Mouse (Mus musculus) forebrain, embryonic 16.5 days (tissue): ENCODE results near the gene Col27a1. TPM values are rescaled to one million over a fixed set of nuclear protein-coding genes. Genes with fewer than 3 reads are reported as not detected.

Experiments used
- ATAC-seq: fragments of 200-750 bp; cut with Nextera tagmentation; 2 replicates; pipeline ENCODE4 v1.8.0; 2017; ENCODE audit warnings: mild to moderate bottlenecking, moderate library complexity
- H3K27ac ChIP-seq: fragments of 300-500 bp; sonication (generic); 2 replicates; pipeline ENCODE4 v1.5.1; 2014; ENCODE audit warnings: low read length, control low read depth
- H3K27me3 ChIP-seq: fragments of 300-500 bp; sonication (generic); replicated peaks from 2 replicates; pipeline ENCODE4 v1.6.1; 2014; ENCODE audit warnings: low read length; ENCODE audit not compliant: control insufficient read depth, insufficient read depth
- H3K36me3 ChIP-seq: fragments of 300-500 bp; sonication (generic); 2 replicates; pipeline ENCODE4 v1.6.1; 2014; ENCODE audit not compliant: control insufficient read depth, insufficient read depth
- H3K4me1 ChIP-seq: fragments of 300-500 bp; sonication (generic); replicated peaks from 2 replicates; pipeline ENCODE4 v1.6.1; 2014; ENCODE audit warnings: low read length; ENCODE audit not compliant: control insufficient read depth, insufficient read depth
- H3K4me2 ChIP-seq: fragments of 300-500 bp; sonication (generic); 2 replicates; pipeline ENCODE4 v1.6.1; 2014; ENCODE audit warnings: mild to moderate bottlenecking, low read length, control low read depth
- H3K4me3 ChIP-seq: fragments of 300-500 bp; sonication (generic); replicated peaks from 2 replicates; pipeline ENCODE4 v1.5.1; 2014; ENCODE audit warnings: mild to moderate bottlenecking, low read length, control low read depth
- H3K9ac ChIP-seq: fragments of 300-500 bp; sonication (generic); replicated peaks from 2 replicates; pipeline ENCODE4 v1.6.1; 2014; ENCODE audit warnings: low read depth, low read length, control low read depth
- H3K9me3 ChIP-seq: fragments of 300-500 bp; sonication (generic); 2 replicates; pipeline ENCODE4 v1.6.1; 2016; ENCODE audit warnings: low read length; ENCODE audit not compliant: control insufficient read depth
- WGBS: fragments of 180-500 bp; shearing (Covaris S2); extraction: QIAGEN DNeasy Blood & Tissue Kit; methylation state at CpG from one replicate; pipeline ENCODE4 v1.1.7; 2014; 5-methylcytosine and 5-hydroxymethylcytosine counted together
- polyA plus RNA-seq: library from polyadenylated mRNA; unstranded; fragments of >200 nt; fragmentation: Nextera tagmentation; extraction: Ambion mirVana; gene quantifications from 2 replicates; pipeline ENCODE4 v1.2.1, GENCODE M21; 2015

Gene Col27a1
- polyA plus RNA-seq, 1 experiment from 2014 or later = 0.98 TPM

DNA sequence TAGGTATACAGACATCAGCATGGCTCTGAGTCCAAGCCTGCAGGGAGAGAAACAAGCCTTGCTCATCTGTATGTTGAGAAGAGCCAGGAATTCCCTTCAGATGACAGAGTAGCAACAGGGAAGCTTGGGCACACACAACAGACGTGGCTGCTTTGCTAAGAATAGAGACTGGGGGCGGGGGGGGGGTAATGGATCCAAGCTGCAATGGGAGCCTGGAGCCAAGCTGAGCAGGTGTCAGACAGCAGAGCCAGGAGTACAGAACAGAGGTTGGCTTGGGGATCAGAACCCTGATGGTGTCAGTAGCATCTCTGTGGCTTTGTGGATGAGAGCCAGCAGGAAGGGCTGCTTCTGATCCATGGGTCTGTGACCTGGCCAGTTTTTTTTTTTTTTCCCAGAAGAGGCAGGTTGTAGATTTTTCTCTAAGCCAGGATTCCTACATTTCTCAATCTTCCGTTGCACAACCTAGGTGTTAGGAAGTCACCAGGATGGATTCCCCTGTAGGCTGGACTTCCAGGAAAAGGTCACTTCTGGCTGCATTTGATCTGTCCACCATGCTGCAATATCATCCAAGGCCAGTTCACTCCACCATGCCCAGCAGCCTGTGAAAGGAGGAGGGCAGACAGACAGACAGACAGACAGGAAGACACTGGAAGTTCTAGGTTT, 124.7 kb downstream of the Col27a1 start:
- ATAC-seq = no peak
- H3K27ac ChIP-seq = no peak overlapping the region
- H3K4me1 ChIP-seq = no peaks in the 10 kb centered on the region; the same call in 1 of the 2 replicates
- 61% methylated on average over 3 of the region's 3 CpGs for WGBS
- no peaks in the 10 kb centered on the region for H3K36me3 ChIP-seq
- no peak overlapping the region for H3K4me3 ChIP-seq
- no peaks in the 10 kb centered on the region for H3K9me3 ChIP-seq
- H3K4me2 ChIP-seq = no peak overlapping the region
- H3K9ac ChIP-seq = no peak overlapping the region
- H3K27me3 ChIP-seq = no peaks in the 10 kb centered on the region

DNA sequence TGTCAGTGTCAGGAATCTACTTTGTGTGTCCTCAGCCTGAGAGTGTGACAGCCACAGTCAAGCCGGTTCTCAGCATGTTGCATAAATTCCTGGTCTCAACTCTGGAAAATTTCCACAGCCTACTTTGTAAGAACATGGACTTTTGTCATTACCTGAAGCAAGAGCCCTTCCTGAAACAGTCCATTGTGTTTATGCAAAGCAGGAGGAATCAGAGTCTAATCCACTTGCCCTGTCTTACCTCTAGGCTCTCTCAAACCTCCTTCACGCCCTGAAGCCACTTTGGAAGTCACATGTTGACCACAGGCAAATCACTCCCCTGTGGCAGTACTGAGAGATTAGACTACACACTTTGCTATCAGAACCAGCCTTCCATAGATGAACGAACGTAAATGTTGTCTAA, 128.7 kb downstream of the Col27a1 start:
- Histone ChIP-seq H3K4me1 (no peaks in the 10 kb centered on the region; the same call in 1 of the 2 replicates), H3K27ac (no peak overlapping the region), H3K9me3 (no peaks in the 10 kb centered on the region), H3K9ac (no peak overlapping the region), H3K36me3 (no peaks in the 10 kb centered on the region), H3K27me3 (no peaks in the 10 kb centered on the region), H3K4me3 (no peak overlapping the region), H3K4me2 (no peak overlapping the region)
- no peak for ATAC-seq
- WGBS = 67% methylated on average over 4 of the region's 4 CpGs

DNA sequence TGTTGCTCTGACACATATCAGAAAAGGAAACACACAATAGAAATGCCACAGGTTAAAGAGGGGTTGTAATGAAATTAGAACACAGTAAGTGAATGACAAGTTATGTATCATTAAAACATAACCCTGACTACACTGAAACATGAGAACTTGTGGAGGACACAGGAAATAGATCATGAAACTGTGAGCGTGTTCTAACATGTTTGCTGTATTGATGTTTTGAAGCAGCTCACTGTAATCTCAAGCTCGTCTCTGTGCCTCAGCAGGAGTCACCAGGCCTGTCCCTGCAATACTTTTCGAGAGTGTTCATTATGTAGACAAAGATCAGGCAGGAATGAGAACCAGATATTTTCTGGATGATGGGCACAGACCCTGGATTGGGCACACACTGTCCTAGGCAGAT, 129.8 kb downstream of the Col27a1 start:
- Histone ChIP-seq H3K27ac (no peak overlapping the region), H3K4me3 (no peak overlapping the region), H3K36me3 (no peaks in the 10 kb centered on the region), H3K4me1 (no peaks in the 10 kb centered on the region), H3K9me3 (no peaks in the 10 kb centered on the region), H3K9ac (no peak overlapping the region), H3K27me3 (no peaks in the 10 kb centered on the region), H3K4me2 (no peak overlapping the region)
- ATAC-seq = no peak
- WGBS = 62% methylated on average over 3 of the region's 3 CpGs

DNA sequence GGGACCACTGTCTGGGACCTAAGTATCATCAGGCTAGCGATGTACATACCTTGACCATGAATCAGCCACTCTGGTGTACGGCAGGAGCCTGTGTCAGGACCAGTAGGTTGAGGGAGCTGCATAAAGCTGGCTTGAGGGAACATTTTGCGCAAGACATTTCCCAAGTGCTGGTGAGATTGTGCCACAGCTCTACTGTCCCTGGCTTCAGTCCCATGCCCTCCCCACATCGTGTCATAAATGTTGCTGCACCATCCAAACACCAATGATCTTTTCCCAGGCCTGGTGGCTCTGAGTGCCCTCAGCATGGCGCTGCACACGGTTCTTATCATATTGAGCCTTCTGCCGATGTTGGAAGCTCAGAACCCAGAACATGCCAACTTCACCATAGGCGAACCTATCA, 130.5 kb downstream of the Col27a1 start, which contains the start of gene Orm1:
Orm1 (plus strand) TSS at position 266 of the 400 bp plus-strand sequence.
- Histone ChIP-seq H3K4me2 (no peak within 1 kb of the TSS), H3K9me3 (no peaks in the 10 kb centered on the region), H3K4me3 (no peak within 1 kb of the TSS), H3K27ac (no peak within 1 kb of the TSS), H3K4me1 (no peaks in the 10 kb centered on the region), H3K27me3 (no peaks in the 10 kb centered on the region), H3K9ac (no peak within 1 kb of the TSS), H3K36me3 (no peaks in the 10 kb centered on the region)
- 94% methylated on average over 8 of the region's 8 CpGs for WGBS
- ATAC-seq = no peak

DNA sequence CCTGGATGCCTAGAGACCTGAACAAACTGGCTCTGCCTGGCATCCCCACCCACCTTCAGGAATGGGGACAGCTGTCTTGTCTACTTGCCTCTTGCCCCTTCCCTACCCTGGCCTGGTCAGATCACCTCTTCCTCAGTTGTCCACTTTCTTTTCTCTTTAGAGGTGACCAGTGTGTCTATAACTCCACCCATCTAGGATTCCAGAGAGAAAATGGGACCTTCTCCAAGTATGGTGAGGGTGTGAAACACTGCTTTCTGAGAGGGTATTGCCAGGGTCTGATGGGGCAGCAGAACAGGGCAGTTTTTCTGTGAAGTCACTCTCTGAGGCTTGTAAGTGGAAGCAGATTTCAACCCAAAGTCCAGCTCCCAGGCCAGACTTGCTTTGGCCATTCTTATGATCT, 131.5 kb downstream of the Col27a1 start:
- Histone ChIP-seq H3K9ac (no peak overlapping the region), H3K36me3 (no peaks in the 10 kb centered on the region), H3K27me3 (no peaks in the 10 kb centered on the region), H3K9me3 (no peaks in the 10 kb centered on the region), H3K4me3 (no peak overlapping the region), H3K27ac (no peak overlapping the region), H3K4me2 (no peak overlapping the region), H3K4me1 (no peaks in the 10 kb centered on the region)
- ATAC-seq = no peak

DNA sequence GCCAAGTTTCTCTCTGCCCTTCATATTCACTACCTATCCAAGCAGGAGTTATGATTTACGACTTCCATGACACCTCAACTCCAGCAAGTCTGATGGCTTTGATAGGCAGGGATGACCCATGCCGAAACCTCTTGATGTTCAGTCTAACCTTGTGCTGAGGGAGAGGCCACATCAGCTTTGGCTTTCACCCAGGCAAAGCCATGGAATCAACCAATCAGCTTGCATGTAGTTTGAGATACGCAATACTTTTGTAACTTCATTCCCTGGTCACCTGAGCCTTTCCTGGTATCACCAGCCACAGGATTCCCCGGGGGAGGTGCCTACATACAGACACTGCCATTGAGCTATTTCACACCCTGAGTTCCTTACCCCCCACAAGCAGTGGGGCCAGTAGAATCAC, 132.9 kb downstream of the Col27a1 start:
- no peak overlapping the region for H3K4me3 ChIP-seq
- H3K9me3 ChIP-seq = no peaks in the 10 kb centered on the region
- H3K4me2 ChIP-seq = no peak overlapping the region
- H3K9ac ChIP-seq = no peak overlapping the region
- 83% methylated on average over 4 of the region's 4 CpGs for WGBS
- ATAC-seq = no peak
- no peaks in the 10 kb centered on the region for H3K27me3 ChIP-seq
- no peaks in the 10 kb centered on the region for H3K4me1 ChIP-seq
- no peak overlapping the region for H3K27ac ChIP-seq
- no peaks in the 10 kb centered on the region for H3K36me3 ChIP-seq

DNA sequence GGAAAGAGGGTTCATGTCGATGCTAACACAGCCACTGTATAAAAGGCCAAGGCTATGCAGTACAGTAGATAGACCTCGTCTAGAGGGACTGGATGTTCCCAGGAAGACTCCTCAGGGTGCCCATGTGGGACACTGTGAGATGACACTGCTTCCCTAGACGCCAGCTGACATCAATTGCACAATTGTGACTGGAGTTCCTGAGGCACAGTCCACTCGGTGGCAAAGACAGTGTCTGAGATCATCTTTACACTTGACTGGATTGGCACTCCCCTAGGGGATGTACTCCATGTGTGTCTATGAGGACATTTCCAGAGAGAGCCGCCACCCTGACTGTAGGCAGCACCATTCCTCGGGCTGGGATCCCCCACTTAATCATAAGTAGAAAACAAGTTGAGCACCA, 134.7 kb downstream of the Col27a1 start:
- H3K9me3 ChIP-seq = no peaks in the 10 kb centered on the region
- no peaks in the 10 kb centered on the region for H3K4me1 ChIP-seq
- ATAC-seq = no peak
- H3K4me3 ChIP-seq = no peak overlapping the region
- H3K9ac ChIP-seq = no peak overlapping the region
- no peak overlapping the region for H3K27ac ChIP-seq
- no peaks in the 10 kb centered on the region for H3K36me3 ChIP-seq
- no peaks in the 10 kb centered on the region for H3K27me3 ChIP-seq
- WGBS = 73% methylated on average over 6 of the region's 6 CpGs
- H3K4me2 ChIP-seq = no peak overlapping the region

DNA sequence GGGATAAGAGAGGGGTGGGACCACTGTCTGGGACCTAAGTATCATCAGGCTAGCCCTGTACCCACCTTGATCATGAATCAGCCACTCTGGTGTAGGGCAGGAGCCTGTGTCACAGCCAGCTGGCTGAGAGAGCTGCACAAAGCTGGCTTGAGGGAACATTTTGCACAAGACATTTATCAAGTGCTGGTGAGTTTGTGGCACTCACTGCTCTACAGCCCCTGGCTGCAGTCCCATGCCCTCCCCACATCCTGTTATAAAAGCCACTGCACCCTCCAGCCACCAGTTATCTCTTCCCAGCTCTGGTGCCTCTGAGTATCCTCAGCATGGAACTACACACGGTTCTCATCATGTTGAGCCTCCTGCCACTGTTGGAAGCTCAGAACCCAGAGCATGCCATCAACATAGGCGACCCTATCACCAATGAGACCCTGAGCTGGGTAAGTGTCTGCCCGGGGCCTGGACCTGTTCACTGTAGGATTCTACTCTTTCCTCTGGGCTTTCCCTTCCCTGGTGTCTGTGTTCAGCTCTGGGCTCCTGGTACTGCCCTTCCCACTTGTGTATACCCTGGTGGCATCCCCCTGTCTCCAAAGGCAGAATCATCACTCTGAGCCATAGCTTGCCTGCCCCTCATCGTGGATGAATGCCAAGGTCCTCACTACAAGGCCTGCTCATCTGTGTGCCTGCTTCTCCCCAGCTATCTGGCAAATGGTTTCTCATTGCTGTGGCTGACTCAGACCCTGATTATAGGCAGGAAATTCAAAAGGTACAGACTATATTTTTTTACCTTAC, 142.3 kb downstream of the Col27a1 start, which contains the start of gene Orm3:
Orm3 (plus strand) TSS at position 286 of the 789 bp plus-strand sequence.
- no peak within 1 kb of the TSS for H3K4me3 ChIP-seq
- no peaks in the 10 kb centered on the region for H3K4me1 ChIP-seq
- no peak within 1 kb of the TSS for H3K27ac ChIP-seq
- WGBS = 81% methylated on average over 4 of the region's 4 CpGs
- no peak within 1 kb of the TSS for H3K4me2 ChIP-seq
- H3K36me3 ChIP-seq = no peaks in the 10 kb centered on the region
- no peaks in the 10 kb centered on the region for H3K27me3 ChIP-seq
- no peaks in the 10 kb centered on the region for H3K9me3 ChIP-seq
- no peak for ATAC-seq
- H3K9ac ChIP-seq = no peak within 1 kb of the TSS

DNA sequence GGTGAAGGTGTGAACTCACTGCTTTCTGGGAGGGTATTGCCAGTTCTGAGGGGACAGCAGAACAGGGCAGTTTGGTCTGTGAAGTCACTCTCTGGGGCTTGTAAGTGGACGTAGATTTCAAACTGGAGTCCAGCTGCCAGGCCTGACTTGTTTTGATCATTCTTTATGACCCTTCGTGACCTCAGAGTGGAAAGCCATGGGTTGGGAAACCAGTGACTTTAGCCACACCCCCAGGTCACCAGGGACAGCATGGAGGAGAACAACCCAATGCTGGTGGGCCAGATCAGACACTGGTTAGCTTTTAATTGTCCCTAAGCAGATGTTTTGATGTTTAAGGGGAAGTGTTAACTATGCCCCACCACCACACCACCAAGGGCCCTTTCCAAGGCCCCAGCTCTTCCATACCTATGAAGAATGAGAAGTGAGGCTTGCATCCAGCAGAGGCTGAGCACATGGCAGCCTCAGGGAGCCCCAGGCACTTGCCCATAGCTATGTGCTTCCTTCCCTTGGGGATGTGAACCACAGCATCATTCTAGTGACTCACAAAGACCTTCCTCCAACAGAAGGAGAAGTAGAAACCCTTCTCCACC, 143.3 kb downstream of the Col27a1 start:
- Histone ChIP-seq H3K4me2 (no peak overlapping the region), H3K27me3 (no peaks in the 10 kb centered on the region), H3K36me3 (no peaks in the 10 kb centered on the region), H3K4me1 (no peaks in the 10 kb centered on the region), H3K27ac (no peak overlapping the region), H3K9ac (no peak overlapping the region), H3K9me3 (no peaks in the 10 kb centered on the region), H3K4me3 (no peak overlapping the region)
- no peak for ATAC-seq
- WGBS = 75% methylated on average over 2 of the region's 2 CpGs
